Mouse (Mus musculus) megakaryocyte progenitor cell, adult 5-6 weeks (primary cell): ENCODE results near the gene Spata31d1b. TPM values are rescaled to one million over a fixed set of nuclear protein-coding genes. Genes with fewer than 3 reads are reported as not detected.
A peak's percentile ranks its signal among the peaks of the same experiment; 100 is the strongest.
"Not testable (repeated sequence)": the region's sequence is repeated elsewhere in the genome, so short reads cannot be mapped to it uniquely, and the experiment has no call there.

Experiments
- ATAC-seq: replicated peaks from 2 replicates; pipeline ENCODE4 v1.8.0; 2016; ENCODE audit warnings: mild to moderate bottlenecking, moderate TSS enrichment, inconsistent platforms; ENCODE audit not compliant: poor library complexity
- total RNA-seq, 2 experiments: library from RNA; stranded (forward) in 1 of 2; stranded (reverse) in 1 of 2; fragments of 157-497, 149-512 nt in 1 of 2; fragments of 200-1000 nt in 1 of 2; gene quantifications; 2 replicates each; pipeline versions ENCODE4 v1.2.3 to v1.2.4; 2015 to 2017

Spata31d1b gene
- total RNA-seq, 2 experiments from 2014 or later = not detected

- no peak for ATAC-seq
Observed at GRCm38 (mm10) chr13:59691478-59691877, 20.6 kb upstream of the Spata31d1b start.

GRCm38 (mm10) chr13:59694008-59694407 is 18.1 kb upstream of the Spata31d1b start, which contains the start of gene 4921517D22Rik:
Gene 4921517D22Rik (minus strand): TSS chr13:59694108.
- ATAC-seq = no peak

- no peak for ATAC-seq
Observed at GRCm38 (mm10) chr13:59695781-59696180, 16.3 kb upstream of the Spata31d1b start.

- no peak for ATAC-seq
Observed at GRCm38 (mm10) chr13:59699131-59699530, 13.0 kb upstream of the Spata31d1b start.

- ATAC-seq = not testable (repeated sequence)
Observed at GRCm38 (mm10) chr13:59700137-59700536, 11.9 kb upstream of the Spata31d1b start.

- ATAC-seq = no peak
Observed at GRCm38 (mm10) chr13:59703514-59703913, 8.6 kb upstream of the Spata31d1b start.

- ATAC-seq = peak; percentile 89
Observed at GRCm38 (mm10) chr13:59704562-59704961, 7.5 kb upstream of the Spata31d1b start.

- ATAC-seq = no peak
Observed at GRCm38 (mm10) chr13:59710230-59710629, 1.9 kb upstream of the Spata31d1b start, which contains the start of gene Spata31d1a. Gene Spata31d1a (minus strand): TSS chr13:59710330.

- ATAC-seq = no peak
Observed at GRCm38 (mm10) chr13:59713710-59714109, 1.6 kb downstream of the Spata31d1b start.

GRCm38 (mm10) chr13:59718857-59719440 is 6.9 kb downstream of the Spata31d1b start:
- ATAC-seq = peak; percentile 59

- peak; percentile 70 for ATAC-seq
Observed at GRCm38 (mm10) chr13:59719475-59719874, 7.4 kb downstream of the Spata31d1b start.

GRCm38 (mm10) chr13:59722089-59722488 is 10.0 kb downstream of the Spata31d1b start:
- ATAC-seq = not testable (repeated sequence)

GRCm38 (mm10) chr13:59726139-59726867 is 14.2 kb downstream of the Spata31d1b start:
- 0 out of 2 replicates have a peak, but pooled peaks have one; percentile 5 for ATAC-seq

- ATAC-seq = peak; percentile 93
Observed at GRCm38 (mm10) chr13:59728378-59729093, 16.5 kb downstream of the Spata31d1b start.

- ATAC-seq = no peak
Observed at GRCm38 (mm10) chr13:59731652-59732051, 19.6 kb downstream of the Spata31d1b start, which contains the start of gene Spata31d1d. Gene Spata31d1d (minus strand): TSS chr13:59731752.

- no peak for ATAC-seq
Observed at GRCm38 (mm10) chr13:59733936-59734335, 21.9 kb downstream of the Spata31d1b start.

- not testable (repeated sequence) for ATAC-seq
Observed at GRCm38 (mm10) chr13:59734347-59734746, 22.3 kb downstream of the Spata31d1b start.

- peak; percentile 81 for ATAC-seq
Observed at GRCm38 (mm10) chr13:59735190-59735589, 23.1 kb downstream of the Spata31d1b start.

GRCm38 (mm10) chr13:59738455-59738854 is 26.4 kb downstream of the Spata31d1b start:
- ATAC-seq = peak; percentile 54

- ATAC-seq = 0 out of 2 replicates have a peak, but pooled peaks have one; percentile 15
Observed at GRCm38 (mm10) chr13:59739397-59739796, 27.3 kb downstream of the Spata31d1b start.

- ATAC-seq = no peak
Observed at GRCm38 (mm10) chr13:59741096-59741495, 29.0 kb downstream of the Spata31d1b start.
